Mouse (Mus musculus) cerebellum, adult 2 months (tissue): ENCODE results near the gene Tsga10ip. TPM values are rescaled to one million over a fixed set of nuclear protein-coding genes. Genes with fewer than 3 reads are reported as not detected.

Experiments used
- DNase-seq, 2 experiments: peaks; one replicate each; pipeline ENCODE4 v3.0.0; 2021
- H3K27ac ChIP-seq: fragments of 200-500 bp; 2 replicates; pipeline ENCODE4 v1.5.1; 2012; ENCODE audit warnings: low read length, control low read depth, inconsistent platforms; ENCODE audit not compliant: insufficient read depth
- H3K27me3 ChIP-seq: fragments of 200-500 bp; 2 replicates; pipeline ENCODE4 v1.6.1; 2012; ENCODE audit warnings: inconsistent platforms, mild to moderate bottlenecking, low read length, moderate library complexity; ENCODE audit not compliant: control insufficient read depth, insufficient read depth
- H3K4me1 ChIP-seq: fragments of 200-500 bp; 2 replicates; pipeline ENCODE4 v1.6.1; 2011; ENCODE audit warnings: low read length; ENCODE audit not compliant: control insufficient read depth, insufficient read depth
- H3K4me3 ChIP-seq: fragments of 200-500 bp; replicated peaks from 2 replicates; pipeline ENCODE3; 2011; ENCODE audit warnings: mild to moderate bottlenecking, low read depth, low read length, control low read depth; ENCODE audit not compliant: insufficient read depth
- CTCF ChIP-seq: fragments of 200-500 bp; IDR thresholded peaks from 2 replicates; pipeline ENCODE4 v1.5.1; 2011; ENCODE audit warnings: low read depth, mild to moderate bottlenecking, control low read depth, low read length, moderate library complexity, borderline replicate concordance; ENCODE audit not compliant: insufficient read depth
- POLR2A ChIP-seq: fragments of 200-500 bp; IDR thresholded peaks from 2 replicates; pipeline ENCODE4 v1.6.1; 2011; ENCODE audit warnings: low read length, control low read depth, borderline replicate concordance; ENCODE audit not compliant: insufficient read depth
- WGBS: fragments of 180-500 bp; shearing (Covaris S2); methylation state at CpG from one replicate; pipeline ENCODE4 v1.1.7; 2018; 5-methylcytosine and 5-hydroxymethylcytosine counted together
- polyA plus RNA-seq: library from polyadenylated mRNA; depleted of rRNA; stranded (reverse); fragments of >200 nt; gene quantifications from 2 replicates; pipeline ENCODE4 v1.2.3, GENCODE M21; 2012; rRNA removed

The Tsga10ip gene
- polyA plus RNA-seq, 1 experiment = not detected

DNA sequence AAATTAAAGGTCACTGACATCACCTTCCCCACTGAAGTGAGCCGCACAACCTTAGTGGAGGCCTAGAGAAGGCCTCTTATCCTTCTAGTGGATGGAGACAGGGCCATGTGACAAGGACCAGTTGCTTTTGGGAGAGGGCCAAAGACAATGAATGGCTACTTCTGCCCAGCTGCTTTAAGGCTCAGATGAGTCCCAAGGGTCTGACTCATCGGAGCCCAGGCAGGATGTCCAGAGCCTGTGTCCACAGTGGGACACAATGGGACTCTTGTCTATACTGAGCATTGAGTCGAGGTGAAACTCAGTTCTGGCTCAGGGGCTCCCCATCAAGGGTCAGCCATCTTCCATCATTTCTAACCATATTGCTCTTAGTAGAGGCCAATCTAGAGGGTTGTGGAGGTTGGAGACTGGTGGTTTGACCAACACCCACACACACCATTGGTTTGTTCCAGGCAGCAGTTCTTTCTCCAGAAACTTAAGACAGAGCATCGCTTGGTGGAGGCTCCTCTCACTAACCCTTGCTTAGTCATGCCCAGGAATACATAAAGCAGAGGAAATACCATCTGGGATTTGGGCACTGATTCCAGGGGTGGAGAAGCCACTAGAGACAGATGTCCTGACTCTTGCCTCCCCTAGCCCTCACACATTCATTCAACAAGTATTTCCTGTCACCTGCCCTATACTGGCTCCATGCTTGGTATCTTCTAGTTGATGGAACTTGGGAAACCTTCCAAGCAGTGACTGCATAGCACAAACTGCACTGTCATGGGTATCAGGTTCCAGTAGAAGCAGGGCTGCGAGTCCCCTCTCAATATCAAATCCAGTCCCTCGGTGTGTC is 56.8 kb downstream of the Tsga10ip start:
- 70% methylated on average over 6 of the region's 6 CpGs for WGBS
- TF ChIP-seq CTCF (no peak), POLR2A (no peak)
- Histone ChIP-seq H3K27me3 (no peaks in the 10 kb centered on the region), H3K27ac (no peak overlapping the region), H3K4me3 (no peak overlapping the region), H3K4me1 (peaks cover 10% of the 10 kb centered on the region)
- no peak for DNase-seq

- WGBS = 79% methylated on average over 7 of the region's 7 CpGs
- Histone ChIP-seq H3K27me3 (no peaks in the 10 kb centered on the region), H3K4me1 (no peaks in the 10 kb centered on the region), H3K27ac (no peak overlapping the region), H3K4me3 (no peak overlapping the region)
- no peak for TF ChIP-seq POLR2A
- no peak for TF ChIP-seq CTCF
- no peak for DNase-seq
Measured at GRCm38 (mm10) chr19:5341360-5341759, 61.0 kb downstream of the Tsga10ip start.

Other genes with a start within 250 kb of the Tsga10ip start
- 26.7 and 28.0 TPM in 2 replicates for gene Pacs1, start 129.4 kb downstream of the Tsga10ip start, polyA plus RNA-seq
- 175 and 181 TPM in 2 replicates for gene Sf3b2, start 107.1 kb downstream of the Tsga10ip start, polyA plus RNA-seq
- 49.2 and 55.9 TPM in 2 replicates for gene Gal3st3, start 104.2 kb downstream of the Tsga10ip start, polyA plus RNA-seq
- not detected in 2 replicates for gene Catsper1, start 66.8 kb downstream of the Tsga10ip start, polyA plus RNA-seq
- 15.4 and 19.0 TPM in 2 replicates for gene Cst6, start 53.0 kb downstream of the Tsga10ip start, polyA plus RNA-seq
- gene Eif1ad, start 35.8 kb downstream of the Tsga10ip start, polyA plus RNA-seq = 28.0 and 30.6 TPM in 2 replicates
- gene Banf1, start 35.4 kb downstream of the Tsga10ip start, polyA plus RNA-seq = 88.7 and 96.0 TPM in 2 replicates
- 77.5 and 86.5 TPM in 2 replicates for gene Sart1, start 13.8 kb downstream of the Tsga10ip start, polyA plus RNA-seq
- 281 and 309 TPM in 2 replicates for gene Drap1, start 22.5 kb upstream of the Tsga10ip start, polyA plus RNA-seq
- gene AI837181, start 22.6 kb upstream of the Tsga10ip start, polyA plus RNA-seq = 130 and 134 TPM in 2 replicates
- gene Fosl1, start 45.0 kb upstream of the Tsga10ip start, polyA plus RNA-seq = not detected in 2 replicates
- gene Ccdc85b, start 55.4 kb upstream of the Tsga10ip start, polyA plus RNA-seq = 31.0 and 32.5 TPM in 2 replicates
- gene Fibp, start 58.1 kb upstream of the Tsga10ip start, polyA plus RNA-seq = 140 and 146 TPM in 2 replicates
- 1.2 and 1.5 TPM in 2 replicates for gene Ctsw, start 66.0 kb upstream of the Tsga10ip start, polyA plus RNA-seq
- gene Efemp2, start 71.4 kb upstream of the Tsga10ip start, polyA plus RNA-seq = 43.3 and 43.4 TPM in 2 replicates
- gene Mus81, start 85.9 kb upstream of the Tsga10ip start, polyA plus RNA-seq = 94.2 and 115 TPM in 2 replicates
- gene Cfl1, start 87.9 kb upstream of the Tsga10ip start, polyA plus RNA-seq = 1,135 and 1,193 TPM in 2 replicates
- gene 1700020D05Rik, start 101.3 kb upstream of the Tsga10ip start, polyA plus RNA-seq = 6.7 and 6.8 TPM in 2 replicates
- 176 and 185 TPM in 2 replicates for gene Snx32, start 108.0 kb upstream of the Tsga10ip start, polyA plus RNA-seq
- gene Ovol1, start 158.1 kb upstream of the Tsga10ip start, polyA plus RNA-seq = 0.05 TPM in 1 of 2 replicates, not detected in the other
- gene Ap5b1, start 165.5 kb upstream of the Tsga10ip start, polyA plus RNA-seq = 5.1 and 5.6 TPM in 2 replicates
- gene Rnaseh2c, start 199.3 kb upstream of the Tsga10ip start, polyA plus RNA-seq = 79.1 and 83.5 TPM in 2 replicates
- 139 and 143 TPM in 2 replicates for gene Kat5, start 207.7 kb upstream of the Tsga10ip start, polyA plus RNA-seq
- 39.0 and 40.3 TPM in 2 replicates for gene Rela, start 235.0 kb upstream of the Tsga10ip start, polyA plus RNA-seq